Mouse (Mus musculus): ENCODE data around the gene Stxbp6.

Gene Stxbp6

GRCm38 (mm10) chr12:44908028-44908702, 166.3 kb downstream of the Stxbp6 start:
- DNase-seq: no peak

- DNase-seq: no peak
These were observed 168.5 kb downstream of the Stxbp6 start for GRCm38 (mm10) chr12:44906001-44906400.

GRCm38 (mm10) chr12:44903205-44903732, 171.2 kb downstream of the Stxbp6 start:
- no peak for DNase-seq

DNA sequence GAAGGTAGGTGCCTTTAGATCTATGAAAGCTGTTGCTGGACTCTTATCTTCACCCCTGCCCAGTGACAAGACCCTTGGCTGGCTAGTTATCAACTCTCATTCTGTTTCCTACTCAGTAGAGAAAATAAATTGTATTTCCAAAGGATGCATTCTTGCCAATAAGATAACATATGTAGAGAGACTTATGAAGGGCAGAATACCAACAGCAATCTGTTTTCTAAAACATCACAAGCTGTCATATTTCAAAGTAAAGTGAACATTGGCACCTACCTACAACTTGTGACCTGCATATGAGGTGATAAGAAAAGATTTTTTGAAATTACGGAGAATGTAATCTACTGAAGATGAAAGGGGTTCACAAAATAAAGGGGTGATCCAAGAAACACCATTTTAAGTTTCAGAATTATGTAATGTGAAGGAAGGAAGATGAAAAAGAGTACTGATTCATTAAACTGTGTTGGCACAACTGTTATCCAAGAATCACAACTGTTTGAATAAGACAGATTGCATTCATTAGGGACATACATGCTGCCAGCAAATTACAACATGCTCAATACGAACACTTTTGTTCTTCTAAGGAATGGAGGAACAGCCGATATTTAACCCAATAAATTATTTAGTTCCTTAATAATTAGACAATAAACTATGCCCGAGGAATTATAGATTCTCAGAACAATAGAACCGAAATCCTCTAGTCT, 175.2 kb downstream of the Stxbp6 start:
- DNase-seq: no peak

DNA sequence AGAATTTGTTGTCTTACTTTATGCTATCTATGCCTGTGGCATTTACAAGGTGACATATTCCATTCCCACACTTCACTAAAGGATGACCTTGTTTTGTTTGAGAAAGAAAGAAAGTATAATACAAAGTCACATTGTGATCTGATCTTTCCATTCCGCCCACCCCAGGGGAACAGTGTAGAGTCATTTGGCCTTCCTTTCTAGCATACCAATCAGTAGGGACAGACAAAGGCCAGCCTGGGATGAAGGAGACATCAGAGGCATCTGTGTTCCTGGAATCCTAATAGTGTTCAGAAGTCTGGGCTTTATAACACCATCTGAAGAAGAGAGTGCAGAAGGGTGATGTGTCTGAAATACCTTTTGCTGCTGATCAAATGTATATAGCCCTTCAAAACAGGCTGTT, 178.0 kb downstream of the Stxbp6 start:
- no peak for DNase-seq

- no peak for DNase-seq
These were observed 184.7 kb downstream of the Stxbp6 start for GRCm38 (mm10) chr12:44889677-44890393.

GRCm38 (mm10) chr12:44886826-44887225, 187.7 kb downstream of the Stxbp6 start:
- DNase-seq: no peak

- DNase-seq: no peak
These were observed 201.8 kb downstream of the Stxbp6 start for GRCm38 (mm10) chr12:44872697-44873096.

DNA sequence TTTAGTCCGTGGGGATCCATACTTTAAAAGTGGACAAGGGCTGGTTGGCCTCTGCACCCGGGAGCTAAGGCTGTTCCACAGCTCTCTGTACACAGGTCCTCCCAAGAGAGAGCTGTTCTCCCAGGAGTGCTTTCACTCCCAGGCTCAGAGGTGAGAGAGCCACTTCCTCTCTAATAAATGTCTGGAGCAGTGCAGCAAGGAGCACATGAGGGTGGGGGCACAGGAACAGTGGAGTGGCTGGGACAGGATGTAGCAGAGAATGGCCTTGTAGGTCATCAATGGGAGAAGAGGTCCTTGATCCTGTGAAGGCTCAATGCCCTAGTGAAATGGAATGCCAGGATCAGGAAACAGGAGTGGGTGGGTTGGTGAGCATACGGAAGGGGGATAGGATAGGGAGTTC, 209.1 kb downstream of the Stxbp6 start:
- no peak for DNase-seq

DNA sequence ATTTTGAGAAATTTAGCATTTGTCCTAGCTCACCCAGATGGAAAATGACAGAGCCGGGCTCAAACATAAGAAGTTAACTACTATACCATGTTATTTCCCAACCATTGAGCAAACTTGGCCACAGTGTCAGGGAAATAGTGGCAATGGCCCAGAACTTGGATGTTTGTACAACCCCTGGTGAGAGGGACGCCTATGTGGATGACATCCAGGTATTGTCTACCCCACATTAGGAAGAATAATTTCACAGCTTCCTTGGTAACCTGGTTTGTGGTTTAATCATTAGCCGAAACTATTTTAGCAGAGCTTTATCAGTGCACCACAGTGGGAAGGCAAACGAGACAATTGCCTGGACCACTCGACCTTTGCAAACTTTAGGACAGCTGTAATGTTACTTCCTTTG, 215.1 kb downstream of the Stxbp6 start:
- DNase-seq: no peak

DNA sequence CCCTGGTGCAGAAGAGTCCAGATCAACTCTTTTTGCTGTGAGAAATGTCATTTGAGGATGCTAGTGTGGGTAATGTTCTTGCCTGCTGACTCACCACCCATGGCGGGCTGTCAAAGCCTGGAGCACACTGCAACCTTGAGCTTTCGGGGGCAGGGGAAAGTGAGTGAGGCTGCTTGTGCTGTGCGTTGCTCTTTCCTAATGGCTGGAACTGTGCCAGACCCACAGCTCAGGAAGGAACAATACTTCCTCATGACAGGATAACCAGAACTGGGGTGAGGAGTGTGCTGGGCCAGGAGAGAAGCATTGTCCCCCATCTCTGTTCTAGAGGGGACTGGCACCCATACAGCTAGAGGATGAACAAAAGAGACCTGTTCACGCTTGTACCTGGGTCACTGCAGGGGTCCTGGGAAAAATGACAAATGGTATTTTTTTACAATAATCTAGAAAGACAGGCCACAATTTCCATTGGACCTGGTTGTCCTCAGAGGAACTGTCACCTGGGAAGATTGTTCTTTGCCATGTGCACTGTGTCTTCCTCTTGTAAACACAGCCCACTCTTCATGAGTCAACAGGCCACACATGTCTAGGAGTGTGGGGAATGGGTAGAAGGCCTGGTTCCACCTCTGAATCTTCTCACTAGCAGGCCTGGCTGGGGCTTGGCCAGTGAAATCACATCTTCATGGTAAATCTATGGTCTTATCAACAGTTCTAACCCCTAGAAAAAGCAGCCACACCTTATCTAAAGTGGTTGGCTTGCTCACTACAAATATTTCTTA, 216.2 kb downstream of the Stxbp6 start:
- peak in 1 of 2 experiments; percentile 3 for DNase-seq

GRCm38 (mm10) chr12:44852024-44852423, 222.5 kb downstream of the Stxbp6 start:
- no peak for DNase-seq

DNA sequence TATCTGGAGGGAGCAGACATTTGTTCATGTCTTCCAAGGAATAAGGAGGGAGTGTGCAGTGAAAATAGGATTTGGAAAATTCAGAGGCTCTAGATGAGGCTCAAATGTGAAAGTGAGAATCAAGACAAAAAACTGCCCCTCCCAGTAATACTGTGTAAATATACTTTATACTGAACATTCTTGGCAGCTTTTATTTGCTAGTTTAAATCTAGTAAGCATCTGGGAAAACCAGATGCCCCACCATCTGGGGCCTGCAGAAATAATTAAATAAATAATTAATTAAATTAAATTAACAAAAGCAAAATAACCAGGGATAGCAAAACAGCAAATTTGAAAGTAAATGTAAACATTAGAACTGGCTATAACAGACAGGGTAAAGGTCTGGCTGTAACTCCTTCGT, 224.0 kb downstream of the Stxbp6 start:
- no peak for DNase-seq

DNA sequence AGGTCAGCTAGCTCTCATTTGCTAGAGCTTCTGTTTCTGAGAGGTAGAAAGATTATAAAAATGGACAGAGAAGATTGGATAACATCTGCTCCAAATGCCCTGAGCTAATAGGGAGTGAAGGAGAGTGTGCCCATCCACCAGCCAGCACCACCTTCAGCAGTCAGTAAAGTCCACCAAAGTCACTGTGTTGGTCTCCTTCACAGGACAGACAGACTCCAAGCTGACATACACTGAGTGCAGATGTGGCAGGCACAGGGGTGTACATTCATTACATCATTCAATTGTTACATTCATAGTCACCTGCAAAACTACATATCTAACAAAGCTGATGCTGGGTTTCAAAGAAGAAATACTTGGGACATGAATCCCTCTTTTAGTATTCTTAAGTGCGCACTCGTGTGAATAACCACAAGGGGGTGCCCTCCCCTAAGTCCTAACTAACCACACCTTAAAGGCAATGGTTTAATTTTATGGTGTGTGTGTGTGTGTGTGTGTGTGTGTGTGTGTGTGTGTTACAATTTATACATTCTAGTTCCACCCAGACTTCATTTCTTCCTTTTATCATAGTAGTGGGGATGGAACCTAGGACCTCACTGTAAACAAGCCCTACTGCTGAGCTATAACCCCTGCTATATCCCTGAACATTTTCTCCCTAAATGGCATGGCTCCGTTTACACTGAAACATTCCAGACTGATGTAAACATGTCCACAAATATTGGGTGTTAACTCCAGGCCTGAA, 225.9 kb downstream of the Stxbp6 start:
- no peak for DNase-seq

DNA sequence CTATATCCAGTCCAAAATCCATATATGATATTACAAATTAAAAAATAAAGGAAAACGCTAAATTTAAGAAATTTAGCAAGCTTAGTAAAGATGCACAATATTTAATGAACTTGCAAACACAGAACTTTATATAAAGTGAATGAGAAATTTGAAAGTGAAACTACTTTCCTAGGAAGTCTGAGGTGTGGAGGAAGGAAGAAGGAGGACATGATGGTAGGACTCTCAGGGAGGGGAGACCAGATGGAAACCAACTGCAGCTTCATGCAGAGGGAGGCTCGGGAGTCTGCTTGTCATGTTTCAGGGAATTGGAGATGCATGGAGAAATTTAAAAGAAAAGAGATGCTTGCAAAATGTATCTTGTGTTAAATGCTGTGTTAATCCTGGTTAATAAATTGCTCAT, 233.9 kb downstream of the Stxbp6 start:
- no peak for DNase-seq

- no peak for DNase-seq
These were observed 234.7 kb downstream of the Stxbp6 start for GRCm38 (mm10) chr12:44839594-44840373.

- DNase-seq: no peak
These were observed 238.5 kb downstream of the Stxbp6 start for GRCm38 (mm10) chr12:44835879-44836467.

GRCm38 (mm10) chr12:44811895-44812294, 262.6 kb downstream of the Stxbp6 start:
- no peak for DNase-seq

GRCm38 (mm10) chr12:44804213-44804612, 270.3 kb downstream of the Stxbp6 start:
- DNase-seq: no peak
